Mouse (Mus musculus) thymus, adult 2 months (tissue): ENCODE data around the gene Zc3h7a.

Experiments
- CTCF ChIP-seq: fragments of 200-500 bp; IDR thresholded peaks from 2 replicates; pipeline ENCODE4 v1.5.1; 2012; ENCODE audit warnings: mild to moderate bottlenecking, control low read depth, low read length, moderate library complexity, borderline replicate concordance; ENCODE audit not compliant: control insufficient read depth, poor library complexity, insufficient read depth; ENCODE audit errors: extremely low read depth
- POLR2A ChIP-seq: fragments of 200-500 bp; IDR thresholded peaks from 2 replicates; pipeline ENCODE4 v1.6.1; 2012; ENCODE audit warnings: mild to moderate bottlenecking, low read length, control low read depth, moderate library complexity; ENCODE audit not compliant: control insufficient read depth, poor library complexity, insufficient read depth; ENCODE audit errors: extremely low read depth

GRCm38 (mm10) chr16:11125371-11125770, 50.8 kb downstream of the Zc3h7a start:
- TF ChIP-seq POLR2A = no peak
- TF ChIP-seq CTCF = no peak
